Mouse (Mus musculus) CH12.LX (cell line): ENCODE results near the gene Col18a1. TPM values are rescaled to one million over a fixed set of nuclear protein-coding genes. Genes with fewer than 3 reads are reported as not detected.

Experiments
- DNase-seq: peaks from one replicate; pipeline ENCODE4 v3.0.0-alpha.2; 2013; ENCODE audit errors: extremely low read depth
- H3K27ac ChIP-seq: 2 replicates; pipeline ENCODE4 v1.5.1; 2012; ENCODE audit warnings: low read depth, mild to moderate bottlenecking, control low read depth, moderate library complexity; ENCODE audit not compliant: insufficient read depth
- H3K27me3 ChIP-seq: replicated peaks from 2 replicates; pipeline ENCODE3; 2012; ENCODE audit warnings: inconsistent platforms
- H3K36me3 ChIP-seq, 2 experiments: replicated peaks in 1 of 2; 2 replicates each; pipeline versions ENCODE3 to v1.6.1; 2012; ENCODE audit warnings: inconsistent platforms in 1 of 2, low read length in 1 of 2, mild to moderate bottlenecking in 1 of 2, mixed read lengths in 1 of 2, moderate library complexity in 1 of 2; ENCODE audit not compliant: control insufficient read depth in 1 of 2, insufficient read depth in 1 of 2
- H3K4me1 ChIP-seq, 2 experiments: 2 replicates each; pipeline ENCODE4 v1.6.1; 2012; ENCODE audit warnings: inconsistent platforms in 1 of 2, moderate library complexity in 1 of 2; ENCODE audit not compliant: insufficient read depth in 2 of 2, control insufficient read depth in 1 of 2
- H3K4me2 ChIP-seq: 2 replicates; pipeline ENCODE4 v1.6.1; 2012; ENCODE audit warnings: low read depth, mild to moderate bottlenecking, control low read depth; ENCODE audit not compliant: poor library complexity, insufficient read depth, severe bottlenecking
- H3K4me3 ChIP-seq, 3 experiments: fragments of 150-350 bp in 1 of 3; sonication (generic) in 1 of 3; replicated peaks in 1 of 3; 2 replicates each; pipeline versions ENCODE3 to v1.5.1; 2011 to 2012; ENCODE audit warnings: low read depth in 2 of 3, low read length in 2 of 3, mild to moderate bottlenecking in 2 of 3, moderate library complexity in 2 of 3, control low read depth in 1 of 3, improper control_type of control experiment in 1 of 3, inconsistent platforms in 1 of 3, mixed read lengths in 1 of 3; ENCODE audit not compliant: poor library complexity in 1 of 3
- H3K79me2 ChIP-seq: replicated peaks from 2 replicates; pipeline ENCODE4 v1.6.1; 2012; ENCODE audit warnings: mild to moderate bottlenecking, moderate library complexity; ENCODE audit not compliant: control insufficient read depth, poor library complexity, insufficient read depth, severe bottlenecking; ENCODE audit errors: extremely low read depth
- H3K9ac ChIP-seq: 2 replicates; pipeline ENCODE4 v1.6.1; 2012; ENCODE audit warnings: low read depth, mild to moderate bottlenecking, control low read depth, moderate library complexity; ENCODE audit not compliant: insufficient read depth
- H3K9me3 ChIP-seq: replicated peaks from 2 replicates; pipeline ENCODE3; 2012; ENCODE audit warnings: low read length, inconsistent platforms, mixed read lengths
- BHLHE40 ChIP-seq: IDR thresholded peaks from 2 replicates; pipeline ENCODE4 v1.6.1; 2011; ENCODE audit warnings: mild to moderate bottlenecking, low read depth, low read length, improper control_type of control experiment
- CHD1 ChIP-seq: IDR thresholded peaks from 2 replicates; pipeline ENCODE4 v1.6.1; 2012; ENCODE audit warnings: low read depth, low read length, improper control_type of control experiment, inconsistent platforms
- CHD2 ChIP-seq: IDR thresholded peaks from 2 replicates; pipeline ENCODE4 v1.6.1; 2011; ENCODE audit warnings: low read length, improper control_type of control experiment
- MAFK ChIP-seq: IDR thresholded peaks from 2 replicates; pipeline ENCODE4 v1.6.1; 2011; ENCODE audit warnings: low read length, improper control_type of control experiment; ENCODE audit not compliant: insufficient replicate concordance
- MAX ChIP-seq: IDR thresholded peaks from 2 replicates; pipeline ENCODE4 v1.6.1; 2011; ENCODE audit warnings: low read length, improper control_type of control experiment
- MEF2A ChIP-seq: IDR thresholded peaks from 2 replicates; pipeline ENCODE4 v1.6.1; 2014; ENCODE audit warnings: low read depth, mild to moderate bottlenecking, inconsistent platforms, low read length, improper control_type of control experiment, borderline replicate concordance
- MYC ChIP-seq: IDR thresholded peaks from 2 replicates; pipeline ENCODE4 v1.6.1; 2011; ENCODE audit warnings: low read depth, mild to moderate bottlenecking, improper control_type of control experiment, low read length
- NRF1 ChIP-seq: IDR thresholded peaks from 2 replicates; pipeline ENCODE4 v1.6.1; 2014; ENCODE audit warnings: low read depth, mild to moderate bottlenecking, inconsistent platforms, low read length, improper control_type of control experiment, moderate library complexity
- PAX5 ChIP-seq: IDR thresholded peaks from 2 replicates; pipeline ENCODE4 v1.6.1; 2012; ENCODE audit warnings: low read length, inconsistent platforms, mixed read lengths
- RCOR1 ChIP-seq: conservative IDR thresholded peaks from 2 replicates; pipeline ENCODE4 v1.6.1; 2012; ENCODE audit warnings: low read depth, mild to moderate bottlenecking, inconsistent platforms, low read length, improper control_type of control experiment
- SMC3 ChIP-seq: IDR thresholded peaks from 2 replicates; pipeline ENCODE4 v1.6.1; 2011; ENCODE audit warnings: low read depth, low read length, improper control_type of control experiment
- TBP ChIP-seq: conservative IDR thresholded peaks from 2 replicates; pipeline ENCODE4 v1.6.1; 2011; ENCODE audit warnings: low read depth, low read length, improper control_type of control experiment
- UBTF ChIP-seq: IDR thresholded peaks from 2 replicates; pipeline ENCODE4 v1.6.1; 2012; ENCODE audit warnings: low read depth, mild to moderate bottlenecking, inconsistent platforms, low read length, improper control_type of control experiment, moderate library complexity
- ZC3H11A ChIP-seq: IDR thresholded peaks from 2 replicates; pipeline ENCODE4 v1.6.1; 2012; ENCODE audit warnings: low read depth, mild to moderate bottlenecking, inconsistent platforms, low read length, improper control_type of control experiment
- ZNF384 ChIP-seq: IDR thresholded peaks from 2 replicates; pipeline ENCODE4 v1.6.1; 2012; ENCODE audit warnings: low read depth, low read length, improper control_type of control experiment, inconsistent platforms
- dilution Hi-C: fragments of 300-500 bp; cut with MboI; formaldehyde crosslinking; loops from 2 replicates; pipeline ENCODE4 v1.14.3; 2020; ENCODE audit warnings: low sequenced_read_pairs; ENCODE audit not compliant: extremely low pct_unique_long_range_greater_than_20kb, extremely low pct_ligation_motif_present
- in situ Hi-C: fragments of 300-500 bp; cut with MboI; formaldehyde crosslinking; loops from 3 replicates; pipeline ENCODE4 v1.14.3; 2019; ENCODE audit warnings: low sequenced_read_pairs, low pct_ligation_motif_present, low pct_unique_long_range_greater_than_20kb, mixed read lengths
- polyA plus RNA-seq: library from polyadenylated mRNA; unstranded; fragments of >175 nt; gene quantifications from 2 replicates; pipeline ENCODE4 v1.2.1, GENCODE M21; 2012; ENCODE audit warnings: low read depth; ENCODE audit not compliant: insufficient read length
- total RNA-seq, 2 experiments: library from RNA; depleted of rRNA; stranded (reverse); fragments of 300-350 nt in 1 of 2; fragments of >200 nt in 1 of 2; gene quantifications; 2 replicates each; pipeline ENCODE4 v1.2.3; 2012 to 2014

Col18a1 gene
- total and polyA plus RNA-seq, 3 experiments, result 0.17 to 14.5 (median 1.7) TPM

DNA sequence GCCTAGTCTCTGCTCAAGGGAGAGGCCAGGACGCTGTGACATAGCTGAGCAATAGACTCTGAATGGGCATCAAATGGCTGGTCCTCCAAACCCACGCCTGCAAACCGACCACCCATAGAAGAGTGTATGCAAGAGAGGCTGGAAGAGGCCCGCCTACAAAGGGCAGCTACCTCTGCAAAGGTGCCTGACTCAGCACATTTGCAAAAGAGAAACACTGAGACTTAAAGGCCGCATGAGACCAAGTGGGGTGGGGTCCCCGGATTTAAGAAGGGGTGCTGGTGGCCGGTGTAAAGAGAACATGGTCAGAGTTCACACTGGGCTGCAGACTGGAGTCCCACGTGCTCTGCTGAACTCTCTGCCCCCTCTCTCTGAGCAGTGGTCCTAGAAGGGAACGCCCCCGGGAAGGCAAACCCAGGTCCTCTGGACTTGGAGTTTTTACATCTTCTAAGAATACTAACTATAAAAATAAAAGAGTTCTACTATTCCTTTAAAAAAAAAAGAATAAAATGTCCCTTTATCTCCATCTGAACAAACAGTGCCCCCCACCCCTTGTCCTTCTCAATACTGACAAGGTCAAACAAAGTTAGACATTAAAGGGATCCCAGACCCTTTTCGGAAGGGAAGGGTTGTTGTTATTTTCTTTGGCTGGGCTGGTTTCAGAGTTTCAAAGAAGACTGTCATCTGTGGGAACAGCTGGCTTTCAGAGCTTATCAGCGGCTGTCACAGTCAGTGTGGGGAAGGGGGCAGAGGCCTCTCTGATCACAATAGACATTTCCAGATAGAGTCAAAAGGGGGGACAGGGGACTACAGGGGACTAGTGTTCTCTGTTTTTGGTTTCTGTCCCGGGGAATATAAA, 32.2 kb downstream of the Col18a1 start:
- no peaks in the 10 kb centered on the region for H3K79me2 ChIP-seq
- peak; percentile 29; the same call in 1 of the 2 replicates for TF ChIP-seq MAFK
- TF ChIP-seq MEF2A, result no peak
- TF ChIP-seq, all 38 proteins: peak for 1
- dilution Hi-C loops, result no loop called here
- no peaks in the 10 kb centered on the region for H3K4me1 ChIP-seq
- no peaks in the 10 kb centered on the region for H3K36me3 ChIP-seq
- no peak for DNase-seq
- no peak overlapping the region for H3K27ac ChIP-seq
- H3K9me3 ChIP-seq, result peaks cover 2% of the 10 kb centered on the region
- in situ Hi-C loops, result loop anchor here (5.0 to 25.0 kb wide), 4 partner anchors 91 to 353 kb away; no protein-coding TSS in a partner anchor
- H3K4me3 ChIP-seq, result no peak overlapping the region
- H3K27me3 ChIP-seq, result peaks cover 67% of the 10 kb centered on the region
- no peak overlapping the region for H3K4me2 ChIP-seq
- H3K9ac ChIP-seq, result no peak overlapping the region

DNA sequence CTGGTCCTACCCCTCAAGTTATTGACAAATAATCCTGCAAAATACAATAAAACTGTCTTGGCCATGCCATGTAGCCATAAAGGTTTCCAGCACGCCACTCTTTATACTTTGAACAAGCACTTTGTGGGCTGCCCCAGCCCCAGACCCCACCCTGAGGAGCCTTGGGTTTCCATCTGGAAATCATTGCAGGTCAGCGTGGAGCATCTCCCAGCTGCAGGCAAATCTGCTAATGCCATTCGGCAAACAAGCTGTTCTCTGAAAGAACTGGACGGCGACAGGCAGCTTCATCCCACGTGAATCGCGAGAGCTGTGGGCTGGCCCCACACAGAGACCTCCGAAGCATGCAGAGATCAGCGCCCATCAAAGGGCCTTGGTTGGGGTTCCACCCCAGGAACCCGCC, 34.2 kb downstream of the Col18a1 start:
- no peak for DNase-seq
- Histone ChIP-seq H3K27ac (no peak overlapping the region), H3K9me3 (peaks cover 2% of the 10 kb centered on the region), H3K36me3 (no peaks in the 10 kb centered on the region), H3K27me3 (peaks cover 68% of the 10 kb centered on the region), H3K4me3 (no peak overlapping the region), H3K9ac (no peak overlapping the region), H3K79me2 (no peaks in the 10 kb centered on the region), H3K4me1 (peaks cover 2 to 3% of the 10 kb centered on the region in 2 experiments; a peak in 1 of 4 replicates), H3K4me2 (no peak overlapping the region)
- in situ Hi-C loops, result loop anchor here (5.0 to 25.0 kb wide), 4 partner anchors 93 to 355 kb away; no protein-coding TSS in a partner anchor
- dilution Hi-C loops, result no loop called here
- TF ChIP-seq ZC3H11A, result no peak
- TF ChIP-seq, all 38 proteins: peak for 0

DNA sequence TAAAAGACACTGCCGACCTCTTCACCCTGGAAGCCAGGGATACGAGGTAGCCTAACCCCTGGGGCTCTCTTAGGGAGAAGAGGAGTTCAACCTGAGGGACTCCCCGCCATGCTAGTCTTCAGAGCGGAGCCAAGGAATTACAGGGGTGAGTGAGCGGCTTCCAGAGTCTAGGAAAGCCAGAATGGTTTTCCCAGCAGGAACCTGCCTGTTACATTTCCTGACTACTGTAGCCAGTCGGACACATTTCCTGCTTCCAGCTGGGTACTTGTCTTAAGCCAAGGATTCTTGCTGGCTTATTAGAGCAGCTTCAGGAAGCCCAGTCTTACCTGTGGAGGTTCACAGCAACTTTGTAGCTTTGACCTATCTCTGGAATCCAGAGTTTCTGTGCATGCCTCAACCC, 34.8 kb downstream of the Col18a1 start:
- DNase-seq, result no peak
- Histone ChIP-seq H3K27me3 (peaks cover 67% of the 10 kb centered on the region), H3K9me3 (peaks cover 2% of the 10 kb centered on the region), H3K4me3 (no peak overlapping the region), H3K27ac (no peak overlapping the region), H3K4me1 (peaks cover 2 to 3% of the 10 kb centered on the region in 2 experiments; a peak in 1 of 4 replicates), H3K36me3 (no peaks in the 10 kb centered on the region), H3K9ac (no peak overlapping the region), H3K4me2 (no peak overlapping the region), H3K79me2 (no peaks in the 10 kb centered on the region)
- TF ChIP-seq SMC3 (no peak), RCOR1 (no peak), MYC (no peak), UBTF (no peak), CHD1 (no peak), TBP (no peak), BHLHE40 (no peak), NRF1 (no peak), MAX (no peak), PAX5 (no peak), ZNF384 (no peak), CHD2 (no peak), ZC3H11A (no peak)
- in situ Hi-C loops (loop anchor here (5.0 to 25.0 kb wide), 4 partner anchors 93 to 356 kb away; no protein-coding TSS in a partner anchor), dilution Hi-C loops (no loop called here)
